Mouse (Mus musculus): Measurements from ENCODE around the gene Hoxa4. TPM values are rescaled to one million over a fixed set of nuclear protein-coding genes. Genes with fewer than 3 reads are reported as not detected.

Hoxa4 gene
- polyA plus RNA-seq (2012; rRNA removed) = 0.44 TPM in 1 of 2 replicates, not detected in the other

GRCm38 (mm10) chr6:52190906-52191810 lies at the start of gene Hoxa4:
TSS of gene Hoxa4 (minus strand) at chr6:52191753.

GRCm38 (mm10) chr6:52240389-52241000 lies 48.9 kb upstream of the Hoxa4 start, which contains the start of gene Hoxa10:
TSS of gene Hoxa10 (minus strand) at chr6:52240854.

GRCm38 (mm10) chr6:52230516-52231165 lies 39.1 kb upstream of the Hoxa4 start, which contains the start of gene Hoxa9:
TSS of gene Hoxa9 (minus strand) at chr6:52231089.

GRCm38 (mm10) chr6:52221337-52221992 lies 29.9 kb upstream of the Hoxa4 start, which contains the start of gene Hoxa7:
TSS of gene Hoxa7 (minus strand) at chr6:52221854.

GRCm38 (mm10) chr6:52213119-52213986 lies 21.8 kb upstream of the Hoxa4 start, which contains the start of the genes Hoxa3 and Gm28308:
TSS of gene Hoxa3 (minus strand) at chr6:52213336.
TSS of gene Gm28308 (minus strand) at chr6:52213339.

GRCm38 (mm10) chr6:52208072-52208867 lies 16.7 kb upstream of the Hoxa4 start, which contains the start of gene Hoxa6:
TSS of gene Hoxa6 (minus strand) at chr6:52208722.

GRCm38 (mm10) chr6:52204050-52204752 lies 12.6 kb upstream of the Hoxa4 start, which contains the start of gene Hoxa5:
TSS of gene Hoxa5 (minus strand) at chr6:52204587.

GRCm38 (mm10) chr6:52177061-52177735 lies 14.4 kb downstream of the Hoxa4 start, which contains the start of gene 5730596B20Rik:
TSS of gene 5730596B20Rik (plus strand) at chr6:52177498.

GRCm38 (mm10) chr6:52164626-52165440 lies 26.7 kb downstream of the Hoxa4 start, which contains the start of gene Hoxa2:
TSS of gene Hoxa2 (minus strand) at chr6:52164831.

GRCm38 (mm10) chr6:52158276-52159051 lies 33.1 kb downstream of the Hoxa4 start, which contains the start of gene Hoxa1:
TSS of gene Hoxa1 (minus strand) at chr6:52158317.

Other genes with a start within 250 kb of the Hoxa4 start
- 7.5 and 8.6 TPM in 2 replicates for gene Skap2, start 179.2 kb downstream of the Hoxa4 start, polyA plus RNA-seq (2012; rRNA removed)
- gene Hoxa1, start 33.4 kb downstream of the Hoxa4 start, polyA plus RNA-seq (2012; rRNA removed) = 0.11 and 0.14 TPM in 2 replicates
- gene Hoxa2, start 26.9 kb downstream of the Hoxa4 start, polyA plus RNA-seq (2012; rRNA removed) = 0.32 and 2.1 TPM in 2 replicates
- 0.04 TPM in 1 of 2 replicates, not detected in the other for gene 5730596B20Rik, start 14.3 kb downstream of the Hoxa4 start, polyA plus RNA-seq (2012; rRNA removed)
- gene Hoxa5, start 12.8 kb upstream of the Hoxa4 start, polyA plus RNA-seq (2012; rRNA removed) = 0.05 and 0.43 TPM in 2 replicates
- not detected in 2 replicates for gene Hoxa6, start 17.0 kb upstream of the Hoxa4 start, polyA plus RNA-seq (2012; rRNA removed)
- 0.10 and 0.80 TPM in 2 replicates for gene Hoxa3, start 21.6 kb upstream of the Hoxa4 start, polyA plus RNA-seq (2012; rRNA removed)
- gene Gm28308, start 21.6 kb upstream of the Hoxa4 start, polyA plus RNA-seq (2012; rRNA removed) = not detected in 2 replicates
- not detected in 2 replicates for gene Hoxa7, start 30.1 kb upstream of the Hoxa4 start, polyA plus RNA-seq (2012; rRNA removed)
- 0.08 TPM in 1 of 2 replicates, not detected in the other for gene Hoxa9, start 39.3 kb upstream of the Hoxa4 start, polyA plus RNA-seq (2012; rRNA removed)
- gene Hoxa10, start 49.1 kb upstream of the Hoxa4 start, polyA plus RNA-seq (2012; rRNA removed) = not detected in 2 replicates
- gene Hoxa11, start 54.1 kb upstream of the Hoxa4 start, polyA plus RNA-seq (2012; rRNA removed) = not detected in 2 replicates
- not detected in 2 replicates for gene Hoxa13, start 69.1 kb upstream of the Hoxa4 start, polyA plus RNA-seq (2012; rRNA removed)
- 0.51 and 0.69 TPM in 2 replicates for gene Evx1, start 121.7 kb upstream of the Hoxa4 start, polyA plus RNA-seq (2012; rRNA removed)